Mouse (Mus musculus) E14TG2a.4 (cell line): ENCODE results near the gene Tbc1d21.

Experiments used
- CTCF ChIP-seq: conservative IDR thresholded peaks from 2 replicates; pipeline ENCODE4 v1.5.1; 2014; ENCODE audit warnings: low read length
- NANOG ChIP-seq: IDR thresholded peaks from 2 replicates; pipeline ENCODE4 v1.6.1; 2014; ENCODE audit warnings: borderline replicate concordance, low read length, mixed read lengths

- TF ChIP-seq CTCF (no peak), NANOG (no peak)
Measured at GRCm38 (mm10) chr9:58312944-58313359, 57.3 kb downstream of the Tbc1d21 start, which contains the start of gene Loxl1.
